Mouse (Mus musculus) embryonic facial prominence, embryonic 14.5 days (tissue): Measurements from ENCODE around the gene Pou2f1. TPM values are rescaled to one million over a fixed set of nuclear protein-coding genes. Genes with fewer than 3 reads are reported as not detected.
A peak's percentile ranks its signal among the peaks of the same experiment; 100 is the strongest.

Experiments used
- ATAC-seq: fragments of 200-750 bp; cut with Nextera tagmentation; 2 replicates; pipeline ENCODE4 v1.8.0; 2017; ENCODE audit warnings: low read depth, moderate number of reproducible peaks, moderate TSS enrichment
- DNase-seq: peaks from one replicate; pipeline ENCODE4 v3.0.0-alpha.2; 2015; ENCODE audit warnings: low spot score
- H3K27ac ChIP-seq: fragments of 300-500 bp; sonication (generic); replicated peaks from 2 replicates; pipeline ENCODE4 v1.5.1; 2014; ENCODE audit warnings: low read depth, mild to moderate bottlenecking, low read length, moderate library complexity
- H3K27me3 ChIP-seq: fragments of 300-500 bp; sonication (generic); replicated peaks from 2 replicates; pipeline ENCODE4 v1.6.1; 2014; ENCODE audit warnings: low read length; ENCODE audit not compliant: control insufficient read depth, insufficient read depth
- H3K36me3 ChIP-seq: fragments of 300-500 bp; sonication (generic); 2 replicates; pipeline ENCODE4 v1.6.1; 2014; ENCODE audit warnings: low read length, mixed read lengths; ENCODE audit not compliant: control insufficient read depth, insufficient read depth
- H3K4me1 ChIP-seq: fragments of 300-500 bp; sonication (generic); 2 replicates; pipeline ENCODE4 v1.6.1; 2014; ENCODE audit warnings: antibody characterized with exemption, low read length; ENCODE audit not compliant: control insufficient read depth, insufficient read depth
- H3K4me2 ChIP-seq: fragments of 300-500 bp; sonication (generic); 2 replicates; pipeline ENCODE4 v1.6.1; 2014; ENCODE audit warnings: low read depth, mild to moderate bottlenecking, low read length, moderate library complexity, mixed read lengths
- H3K4me3 ChIP-seq: fragments of 300-500 bp; sonication (generic); 2 replicates; pipeline ENCODE4 v1.5.1; 2014; ENCODE audit warnings: low read depth, mild to moderate bottlenecking, low read length
- H3K9ac ChIP-seq: fragments of 300-500 bp; sonication (generic); 2 replicates; pipeline ENCODE4 v1.6.1; 2014; ENCODE audit warnings: low read depth, mild to moderate bottlenecking, low read length, moderate library complexity, mixed read lengths
- H3K9me3 ChIP-seq: fragments of 300-500 bp; sonication (generic); 2 replicates; pipeline ENCODE4 v1.6.1; 2016; ENCODE audit warnings: low read length; ENCODE audit not compliant: control insufficient read depth
- WGBS: fragments of 180-500 bp; shearing (Covaris S2); extraction: QIAGEN DNeasy Blood & Tissue Kit; methylation state at CpG from one replicate; pipeline ENCODE4 v1.1.7; 2014; 5-methylcytosine and 5-hydroxymethylcytosine counted together
- polyA plus RNA-seq: library from polyadenylated mRNA; unstranded; fragments of >200 nt; fragmentation: Nextera tagmentation; extraction: Ambion mirVana; gene quantifications from 2 replicates; pipeline ENCODE4 v1.2.1, GENCODE M21; 2014

Pou2f1 gene
- polyA plus RNA-seq, 1 experiment from 2014 or later: 13.6 TPM

DNA sequence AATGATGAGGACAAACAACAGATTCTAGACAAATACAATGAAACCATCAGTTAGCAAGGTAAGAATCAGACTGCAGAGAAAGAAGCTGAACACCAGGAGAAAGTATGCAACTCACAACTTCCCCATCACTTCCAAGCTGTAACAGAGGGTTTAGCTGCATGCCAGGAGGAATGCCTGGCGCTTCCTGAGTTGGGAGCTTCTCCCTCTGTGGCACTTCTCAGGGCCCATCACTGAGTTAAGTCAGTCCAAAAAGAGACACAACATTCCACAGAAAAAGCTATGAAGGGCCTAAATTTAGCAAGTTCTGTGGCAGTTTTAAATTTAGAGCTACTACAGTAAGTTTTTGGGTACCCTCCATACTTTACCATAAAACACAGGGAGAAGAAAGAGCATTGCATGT lies 59.2 kb downstream of the Pou2f1 start:
- H3K4me3 ChIP-seq: no peak overlapping the region
- no peaks in the 10 kb centered on the region for H3K36me3 ChIP-seq
- 92% methylated on average over 1 of the region's 1 CpGs for WGBS
- DNase-seq: no peak
- H3K9ac ChIP-seq: no peak overlapping the region
- H3K27me3 ChIP-seq: no peaks in the 10 kb centered on the region
- H3K27ac ChIP-seq: no peak overlapping the region
- H3K4me2 ChIP-seq: no peak overlapping the region
- H3K9me3 ChIP-seq: no peaks in the 10 kb centered on the region
- no peaks in the 10 kb centered on the region for H3K4me1 ChIP-seq
- no peak for ATAC-seq

DNA sequence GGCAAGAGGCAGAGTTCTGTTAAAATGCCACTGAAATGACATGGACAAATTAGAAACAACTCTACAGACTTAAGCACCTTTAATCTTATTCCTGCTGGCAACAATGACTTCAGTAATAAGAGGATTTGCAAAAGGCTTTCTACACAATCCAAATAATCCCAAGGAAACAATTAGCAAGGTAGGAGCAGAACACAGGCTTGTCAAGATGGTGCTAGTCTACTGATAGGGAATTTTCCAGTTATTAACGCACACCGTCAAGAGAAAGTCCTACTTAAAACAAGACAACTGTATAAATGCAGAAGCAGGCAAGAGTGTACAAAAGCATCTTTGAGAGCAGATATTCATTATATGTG lies 67.0 kb downstream of the Pou2f1 start:
- H3K36me3 ChIP-seq: no peaks in the 10 kb centered on the region
- H3K9me3 ChIP-seq: no peaks in the 10 kb centered on the region
- WGBS: 71% methylated on average over 2 of the region's 2 CpGs
- H3K27me3 ChIP-seq: no peaks in the 10 kb centered on the region
- H3K4me2 ChIP-seq: no peak overlapping the region
- no peak overlapping the region for H3K9ac ChIP-seq
- H3K27ac ChIP-seq: no peak overlapping the region
- H3K4me1 ChIP-seq: no peaks in the 10 kb centered on the region
- no peak for ATAC-seq
- DNase-seq: no peak
- H3K4me3 ChIP-seq: no peak overlapping the region

DNA sequence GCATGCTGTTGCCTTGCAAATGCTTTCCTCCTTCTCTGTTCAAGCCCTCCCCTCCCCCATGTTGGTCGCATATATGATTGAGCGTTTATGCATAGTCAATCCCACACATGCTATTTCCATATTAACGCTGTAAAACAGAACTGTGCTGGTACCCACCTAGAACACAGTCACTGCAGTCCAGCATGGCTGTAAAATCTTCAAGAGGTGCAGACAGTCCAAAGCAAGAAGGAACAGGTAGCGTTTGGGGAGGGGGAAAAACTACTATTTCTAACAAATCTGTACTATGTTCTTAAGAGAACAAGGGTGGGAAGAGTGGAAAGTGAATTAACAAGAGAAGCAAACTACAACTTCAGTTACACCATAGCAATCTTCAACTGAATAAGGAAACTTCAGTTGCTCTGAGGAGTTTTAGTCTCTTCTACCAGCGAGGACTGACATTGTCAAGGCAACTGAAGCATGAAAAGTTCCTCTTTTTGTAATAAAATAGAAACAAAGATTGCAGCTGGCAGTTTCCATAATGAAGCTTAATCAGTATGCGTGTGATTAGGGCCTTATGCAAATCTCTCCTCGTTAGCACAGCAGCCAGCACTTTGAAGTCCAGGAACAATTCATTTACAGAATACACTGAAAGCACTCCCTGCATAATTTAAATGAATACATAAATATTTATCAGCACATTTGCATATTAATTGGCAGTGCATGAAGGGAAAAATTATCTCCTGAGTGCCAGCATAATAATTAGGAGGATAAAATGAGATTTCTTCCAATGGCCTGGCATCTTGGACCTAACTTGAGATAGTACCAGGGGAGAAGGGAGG lies 67.6 kb downstream of the Pou2f1 start:
- H3K27me3 ChIP-seq: no peaks in the 10 kb centered on the region
- H3K4me2 ChIP-seq: no peak overlapping the region
- 68% methylated on average over 7 of the region's 7 CpGs for WGBS
- no peak for ATAC-seq
- DNase-seq: peak; percentile 11
- H3K9ac ChIP-seq: no peak overlapping the region
- H3K27ac ChIP-seq: no peak overlapping the region
- no peak overlapping the region for H3K4me3 ChIP-seq
- no peaks in the 10 kb centered on the region for H3K9me3 ChIP-seq
- no peaks in the 10 kb centered on the region for H3K36me3 ChIP-seq
- no peaks in the 10 kb centered on the region for H3K4me1 ChIP-seq

DNA sequence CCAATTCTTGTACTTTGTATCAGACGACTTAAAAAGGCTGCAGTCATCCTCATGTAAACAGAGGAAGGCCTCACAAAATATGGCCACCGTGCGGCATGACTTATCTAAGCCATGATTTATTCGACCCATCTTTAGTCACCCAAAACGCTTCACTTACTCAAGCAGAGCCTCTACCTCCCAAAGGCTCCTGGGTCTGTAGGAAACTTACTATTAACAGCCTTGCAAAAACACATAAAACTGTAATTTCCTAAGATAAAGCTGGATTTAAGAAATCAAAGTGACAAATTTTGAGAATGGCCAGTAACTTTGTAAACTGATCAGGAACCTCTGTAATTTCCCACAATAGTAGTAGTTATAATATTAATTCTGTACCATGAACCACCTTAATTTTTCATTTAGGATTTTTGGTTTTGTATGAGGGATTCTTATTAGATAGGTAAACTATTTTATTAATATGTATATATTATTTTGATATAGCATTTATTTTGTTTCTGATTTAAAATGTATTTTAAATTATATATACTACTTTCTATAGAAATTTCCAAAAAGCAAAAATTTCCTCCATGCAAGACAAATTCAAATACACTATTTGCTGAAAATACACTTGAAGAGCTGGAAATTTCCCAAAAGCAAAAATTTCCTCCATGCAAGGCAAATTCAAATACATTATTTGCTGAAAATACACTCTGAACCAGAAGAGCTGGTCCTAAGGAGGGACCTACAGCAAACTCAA lies 68.4 kb downstream of the Pou2f1 start:
- Histone ChIP-seq H3K9ac (no peak overlapping the region), H3K4me3 (no peak overlapping the region), H3K36me3 (no peaks in the 10 kb centered on the region), H3K4me1 (no peaks in the 10 kb centered on the region), H3K27ac (no peak overlapping the region), H3K9me3 (no peaks in the 10 kb centered on the region), H3K27me3 (no peaks in the 10 kb centered on the region), H3K4me2 (no peak overlapping the region)
- 81% methylated on average over 5 of the region's 5 CpGs for WGBS
- DNase-seq: no peak
- ATAC-seq: no peak

DNA sequence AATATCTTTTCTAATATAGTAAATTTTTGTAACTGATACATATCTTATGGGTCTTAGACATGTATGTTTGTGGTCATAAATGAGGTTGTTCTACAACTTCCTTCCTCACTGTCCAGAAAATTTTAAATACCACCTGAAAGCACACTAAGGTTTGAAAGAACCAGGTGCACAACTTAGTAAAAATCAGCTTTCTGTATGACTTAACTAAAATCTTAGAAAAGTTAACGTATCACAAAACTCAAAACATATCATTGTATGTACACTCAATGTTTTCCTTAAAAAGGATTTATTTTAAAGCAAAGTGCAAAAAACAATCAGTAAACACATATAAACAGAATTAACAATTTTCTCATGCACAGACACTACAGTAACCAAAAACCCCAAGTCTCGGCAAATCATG lies 69.6 kb downstream of the Pou2f1 start:
- Histone ChIP-seq H3K27ac (no peak overlapping the region), H3K9me3 (no peaks in the 10 kb centered on the region), H3K9ac (no peak overlapping the region), H3K4me3 (no peak overlapping the region), H3K4me2 (no peak overlapping the region), H3K4me1 (no peaks in the 10 kb centered on the region), H3K27me3 (no peaks in the 10 kb centered on the region), H3K36me3 (no peaks in the 10 kb centered on the region)
- DNase-seq (no peak), ATAC-seq (no peak)
- 92% methylated on average over 2 of the region's 2 CpGs for WGBS

DNA sequence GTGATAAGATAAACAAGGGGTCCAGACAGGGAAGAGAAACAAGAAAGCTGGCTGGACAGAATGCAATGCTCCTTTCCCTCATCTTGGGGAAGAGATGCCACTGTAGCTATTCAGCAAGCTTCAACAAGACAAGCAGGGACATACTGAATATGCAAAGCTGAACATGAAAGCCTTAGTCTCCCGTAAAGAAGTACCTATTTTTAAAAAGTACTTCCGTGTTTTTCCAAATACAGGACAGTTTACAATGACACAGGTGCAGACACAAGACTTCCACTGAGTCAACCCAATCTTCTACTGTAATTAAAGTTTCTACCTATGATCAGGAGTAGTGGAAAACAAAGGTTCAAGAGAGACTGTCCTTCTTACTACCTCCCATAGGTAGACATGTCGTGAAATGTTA lies 72.0 kb downstream of the Pou2f1 start:
- H3K9me3 ChIP-seq: no peaks in the 10 kb centered on the region
- no peak overlapping the region for H3K4me3 ChIP-seq
- no peak overlapping the region for H3K4me2 ChIP-seq
- no peaks in the 10 kb centered on the region for H3K27me3 ChIP-seq
- no peaks in the 10 kb centered on the region for H3K36me3 ChIP-seq
- no peaks in the 10 kb centered on the region for H3K4me1 ChIP-seq
- 85% methylated on average over 3 of the region's 3 CpGs for WGBS
- ATAC-seq (no peak), DNase-seq (no peak)
- no peak overlapping the region for H3K9ac ChIP-seq
- H3K27ac ChIP-seq: no peak overlapping the region

DNA sequence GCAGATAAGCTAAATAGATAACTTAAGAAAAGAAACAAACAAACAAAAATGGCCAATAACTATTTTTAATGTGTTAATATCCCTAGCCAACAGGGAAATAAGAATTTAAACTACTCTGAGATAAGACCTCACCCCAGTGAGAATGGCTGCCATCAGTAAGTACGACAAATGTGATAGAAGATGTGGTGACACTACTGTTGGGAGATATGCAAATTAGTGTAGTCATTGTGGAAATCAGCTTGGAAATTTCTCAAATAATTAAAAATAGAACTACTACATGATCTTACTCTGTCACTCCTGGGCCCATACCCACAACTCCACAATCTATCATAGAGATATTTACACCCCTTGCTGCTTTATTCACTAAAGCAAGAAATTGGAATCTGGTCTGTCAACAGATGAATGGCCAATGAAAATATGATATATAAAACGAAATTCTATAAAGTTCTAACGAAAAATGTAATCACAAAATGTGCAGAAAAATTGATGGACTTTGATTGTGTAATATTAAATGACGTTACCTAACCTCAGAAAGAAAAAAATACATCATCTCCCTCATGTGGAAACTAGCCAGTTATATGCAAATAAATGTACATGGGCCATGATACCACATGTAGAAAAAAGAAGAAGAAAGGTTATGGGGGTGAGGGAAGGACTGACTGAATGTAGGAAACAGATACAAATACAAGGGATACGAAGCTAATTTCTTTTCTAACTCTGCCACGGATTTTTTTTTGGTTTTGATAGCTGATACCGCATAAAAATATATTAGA lies 74.8 kb downstream of the Pou2f1 start:
- no peaks in the 10 kb centered on the region for H3K4me1 ChIP-seq
- 86% methylated on average over 7 of the region's 7 CpGs for WGBS

DNA sequence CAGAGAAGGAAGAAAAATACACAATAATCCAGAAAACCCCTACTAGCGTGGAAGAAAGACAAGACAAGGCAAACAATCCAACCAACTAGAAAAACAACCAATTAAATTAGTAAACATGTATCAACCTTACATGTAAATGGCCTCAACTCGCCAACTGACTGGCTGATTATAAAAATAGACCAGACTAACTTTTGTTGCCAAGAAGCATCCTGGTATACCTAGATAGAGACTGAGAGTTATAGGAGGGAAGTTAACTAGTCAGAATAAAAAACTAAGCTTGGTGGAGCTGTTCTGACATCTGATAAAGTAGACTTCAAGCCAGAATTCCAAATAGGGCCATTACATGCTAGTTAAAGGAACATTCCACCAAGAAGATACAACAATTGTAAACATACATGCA lies 77.3 kb downstream of the Pou2f1 start:
- 82% methylated on average over 2 of the region's 2 CpGs for WGBS
- no peaks in the 10 kb centered on the region for H3K27me3 ChIP-seq
- H3K9me3 ChIP-seq: no peaks in the 10 kb centered on the region
- H3K4me2 ChIP-seq: no peak overlapping the region
- no peak overlapping the region for H3K27ac ChIP-seq
- no peak overlapping the region for H3K9ac ChIP-seq
- ATAC-seq: no peak
- no peak overlapping the region for H3K4me3 ChIP-seq
- H3K4me1 ChIP-seq: no peaks in the 10 kb centered on the region
- H3K36me3 ChIP-seq: no peaks in the 10 kb centered on the region
- DNase-seq: no peak

More for the DNA sequence above, 74.8 kb downstream of the Pou2f1 start:
- Histone ChIP-seq H3K4me3 (no peak overlapping the region), H3K9me3 (no peaks in the 10 kb centered on the region), H3K4me2 (no peak overlapping the region), H3K9ac (no peak overlapping the region), H3K27me3 (no peaks in the 10 kb centered on the region), H3K27ac (no peak overlapping the region), H3K36me3 (no peaks in the 10 kb centered on the region)
- no peak for ATAC-seq
- no peak for DNase-seq
